7 mouse cellular contexts compared by ENCODE assay signal in the genomic region with DNA sequence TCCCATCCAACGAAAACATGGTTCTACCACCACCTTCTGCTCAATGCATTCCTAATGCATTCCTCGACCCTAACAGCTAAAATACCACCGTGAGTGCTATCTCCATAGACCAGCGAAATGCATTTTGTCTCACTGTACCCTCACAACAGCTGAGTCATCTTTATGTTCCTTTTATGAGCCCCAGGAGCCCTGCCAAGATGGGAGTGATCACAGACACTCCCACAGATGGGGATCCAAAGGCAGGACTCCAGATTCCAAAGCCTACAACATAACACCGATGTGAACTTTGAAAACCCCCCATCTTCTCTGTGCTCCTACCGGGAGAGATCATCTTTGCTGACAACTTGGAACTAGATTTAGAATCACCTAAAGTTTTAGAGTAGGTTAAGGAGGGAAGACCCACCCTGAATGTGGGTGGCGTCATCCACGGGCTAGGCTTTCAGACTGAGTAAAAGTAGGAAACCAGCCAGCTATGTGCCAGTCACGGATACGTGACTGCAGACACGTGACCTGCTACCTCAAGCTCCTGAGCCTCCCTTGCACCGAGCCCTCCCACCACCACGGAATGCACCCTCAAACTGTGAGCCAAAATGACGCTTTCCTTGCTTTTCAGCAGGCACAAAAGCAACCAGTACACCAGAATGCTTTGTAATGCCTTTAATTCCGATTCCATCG. TPM values are rescaled to one million over a fixed set of nuclear protein-coding genes. Genes with fewer than 3 reads are reported as not detected.
DNase-seq lines count a peak whose midpoint lies in the region; ATAC-seq and TF ChIP-seq lines count a peak whose summit lies in the region.

No protein-coding gene starts in this region.

- H3K4me3 ChIP-seq in G1E (ENCODE audit: low read depth, low read length) = peak overlapping the region; percentile 67
- peak overlapping the region; percentile 77 for H3K4me3 ChIP-seq in liver, postnatal 0 days (ENCODE audit: low read depth, low read length)
- no peak overlapping the region for H3K4me3 ChIP-seq in midbrain, embryonic 15.5 days
- H3K4me3 ChIP-seq in forebrain, embryonic 12.5 days (replicated peaks) = no peak overlapping the region

- no peaks in the 10 kb centered on the region for H3K27me3 ChIP-seq in G1E (ENCODE audit: insufficient read depth, low read length)
- H3K27me3 ChIP-seq in liver, postnatal 0 days (ENCODE audit: insufficient read depth, low read length) = no peaks in the 10 kb centered on the region
- H3K27me3 ChIP-seq in midbrain, embryonic 15.5 days (replicated peaks) = no peaks in the 10 kb centered on the region
- no peaks in the 10 kb centered on the region for H3K27me3 ChIP-seq in forebrain, embryonic 12.5 days

- WGBS in liver, postnatal 0 days (ENCODE audit: insufficient replicate concordance) = 64% methylated on average over 16 of the region's 16 CpGs
- 90% methylated on average over 16 of the region's 16 CpGs for WGBS in midbrain, embryonic 15.5 days
- 92% methylated on average over 16 of the region's 16 CpGs for WGBS in forebrain, embryonic 12.5 days

- H3K36me3 ChIP-seq in G1E (replicated peaks) = peaks cover 53% of the 10 kb centered on the region
- H3K36me3 ChIP-seq in liver, postnatal 0 days (replicated peaks; ENCODE audit: insufficient read depth, low read length) = peaks cover 5% of the 10 kb centered on the region; the same call in 1 of the 2 replicates
- H3K36me3 ChIP-seq in midbrain, embryonic 15.5 days (replicated peaks) = no peaks in the 10 kb centered on the region
- H3K36me3 ChIP-seq in forebrain, embryonic 12.5 days (replicated peaks) = no peaks in the 10 kb centered on the region

- H3K4me2 ChIP-seq in liver, postnatal 0 days (ENCODE audit: low read depth, low read length) = peak overlapping the region; percentile 68
- H3K4me2 ChIP-seq in midbrain, embryonic 15.5 days = no peak overlapping the region
- no peak overlapping the region for H3K4me2 ChIP-seq in forebrain, embryonic 12.5 days

- peaks cover 3% of the 10 kb centered on the region; the same call in 1 of the 2 replicates for H3K9me3 ChIP-seq in G1E (replicated peaks)
- no peaks in the 10 kb centered on the region for H3K9me3 ChIP-seq in liver, postnatal 0 days (ENCODE audit: low read length)
- H3K9me3 ChIP-seq in midbrain, embryonic 15.5 days = no peaks in the 10 kb centered on the region
- no peaks in the 10 kb centered on the region for H3K9me3 ChIP-seq in forebrain, embryonic 12.5 days

- H3K9ac ChIP-seq in liver, postnatal 0 days (replicated peaks) = peak overlapping the region; percentile 31; the same call in 1 of the 2 replicates
- H3K9ac ChIP-seq in midbrain, embryonic 15.5 days = no peak overlapping the region
- H3K9ac ChIP-seq in forebrain, embryonic 12.5 days = no peak overlapping the region

- DNase-seq in layer of hippocampus, adult 11-12 months (ENCODE audit: low spot score) = peak; percentile 70
- no peak for DNase-seq in layer of hippocampus, postnatal 10 days (ENCODE audit: low spot score in 2 of 2)
- peak; percentile 73 for DNase-seq in G1E (ENCODE audit: low spot score)
- DNase-seq in c-Kit-positive CD71-positive TER-119-negative erythroid progenitor cells, embryonic 14.5 days (ENCODE audit: low read depth) = peak; percentile 50
- DNase-seq in liver, postnatal 0 days = peak; percentile 51

- peak overlapping the region; percentile 97 for H3K27ac ChIP-seq in liver, postnatal 0 days (ENCODE audit: low read depth)
- H3K27ac ChIP-seq in midbrain, embryonic 15.5 days = no peak overlapping the region
- no peak overlapping the region for H3K27ac ChIP-seq in forebrain, embryonic 12.5 days

- peak; percentile 43 for ATAC-seq in G1E (ENCODE audit: extremely low read depth, insufficient number of reproducible peaks, low FRiP score, poor library complexity, severe bottlenecking)
- ATAC-seq in liver, postnatal 0 days = peak; percentile 37
- ATAC-seq in midbrain, embryonic 15.5 days (replicated peaks) = no peak
- no peak for ATAC-seq in forebrain, embryonic 12.5 days (ENCODE audit: low FRiP score)

- TF ChIP-seq EP300 in liver, postnatal 0 days (IDR thresholded peaks at IDR 0.05; ENCODE audit: low read depth) = peak; percentile 68; the same call in 1 of the 2 replicates

- peaks cover 87% of the 10 kb centered on the region for H3K4me1 ChIP-seq in G1E (ENCODE audit: insufficient read depth, low read depth, low read length)
- peaks cover 47% of the 10 kb centered on the region for H3K4me1 ChIP-seq in liver, postnatal 0 days (ENCODE audit: insufficient read depth)
- H3K4me1 ChIP-seq in midbrain, embryonic 15.5 days = peaks cover 12% of the 10 kb centered on the region
- H3K4me1 ChIP-seq in forebrain, embryonic 12.5 days = peaks cover 34% of the 10 kb centered on the region

- TF ChIP-seq CTCF in G1E (IDR thresholded peaks at IDR 0.05; ENCODE audit: low read depth, low read length) = no peak
- no peak for TF ChIP-seq CTCF in liver, postnatal 0 days (IDR thresholded peaks at IDR 0.05; ENCODE audit: low read depth)

RNA-seq across cellular contexts. Expression of gene Dnah8, which starts 14.7 kb away (rescaled TPM):
- 1 to 10 TPM; 2.7 to 4.2 TPM for total RNA-seq in layer of hippocampus, postnatal 10 days (2021)
- total RNA-seq in G1E (2014; fragmentation: Nextera tagmentation) = 49.3 and 69.4 TPM in 2 replicates
- total RNA-seq in G1E (2017) = 37.0 and 42.5 TPM in 2 replicates
- polyA plus RNA-seq in G1E (2012) = 1.5 and 3.5 TPM in 2 replicates
- polyA plus RNA-seq in liver, postnatal 0 days (2015; fragmentation: Nextera tagmentation; extraction: Ambion mirVana) = 0.63 and 0.64 TPM in 2 replicates
- 2.0 and 2.7 TPM in 2 replicates for polyA plus RNA-seq in midbrain, embryonic 15.5 days (2015; fragmentation: Nextera tagmentation; extraction: Ambion mirVana)
- 0.98 and 1.4 TPM in 2 replicates for polyA plus RNA-seq in forebrain, embryonic 12.5 days (2016; fragmentation: Nextera tagmentation; extraction: Ambion mirVana)

RNA-seq across cellular contexts. Expression of gene Glo1, which starts 17.2 kb away (rescaled TPM):
- total RNA-seq in layer of hippocampus, postnatal 10 days (2021) = 100 to 1,000 TPM; 153 TPM
- 402 and 407 TPM in 2 replicates for total RNA-seq in G1E (2014; fragmentation: Nextera tagmentation)
- 913 and 1,040 TPM in 2 replicates for total RNA-seq in G1E (2017)
- polyA plus RNA-seq in G1E (2012) = 42.2 and 90.8 TPM in 2 replicates
- polyA plus RNA-seq in liver, postnatal 0 days (2015; fragmentation: Nextera tagmentation; extraction: Ambion mirVana) = 219 and 220 TPM in 2 replicates
- 128 and 131 TPM in 2 replicates for polyA plus RNA-seq in midbrain, embryonic 15.5 days (2015; fragmentation: Nextera tagmentation; extraction: Ambion mirVana)
- polyA plus RNA-seq in forebrain, embryonic 12.5 days (2016; fragmentation: Nextera tagmentation; extraction: Ambion mirVana) = 233 and 241 TPM in 2 replicates

RNA-seq across cellular contexts. Expression of gene Btbd9, which starts 33.2 kb away (rescaled TPM):
- 100 to 1,000 TPM; 104 to 109 TPM for total RNA-seq in layer of hippocampus, postnatal 10 days (2021)
- total RNA-seq in G1E (2014; fragmentation: Nextera tagmentation) (37.5 and 57.5 TPM in 2 replicates), G1E (2017) (25.5 and 33.6 TPM in 2 replicates)
- polyA plus RNA-seq in G1E (2012) = 68.4 and 97.3 TPM in 2 replicates
- polyA plus RNA-seq in liver, postnatal 0 days (2015; fragmentation: Nextera tagmentation; extraction: Ambion mirVana) = 16.5 and 17.2 TPM in 2 replicates
- polyA plus RNA-seq in midbrain, embryonic 15.5 days (2015; fragmentation: Nextera tagmentation; extraction: Ambion mirVana) = 156 and 163 TPM in 2 replicates
- polyA plus RNA-seq in forebrain, embryonic 12.5 days (2016; fragmentation: Nextera tagmentation; extraction: Ambion mirVana) = 79.8 and 85.9 TPM in 2 replicates

Comparison
In these comparisons a context has a peak if more than half of its experiments do, and no peak if none do; other contexts are left out.
1. DNase-seq: peak in layer of hippocampus, adult 11-12 months (single experiment), G1E (single experiment), c-Kit-positive CD71-positive TER-119-negative erythroid progenitor cells, embryonic 14.5 days (single experiment) and liver, postnatal 0 days (single experiment); none in layer of hippocampus, postnatal 10 days (0 of 2).
2. ATAC-seq: peak in G1E (single experiment) and liver, postnatal 0 days (single experiment); none in midbrain, embryonic 15.5 days (single experiment) and forebrain, embryonic 12.5 days (single experiment).
3. H3K4me3 ChIP-seq: peak in G1E (single experiment) and liver, postnatal 0 days (single experiment); none in midbrain, embryonic 15.5 days (single experiment) and forebrain, embryonic 12.5 days (single experiment).